In the genomic region with DNA sequence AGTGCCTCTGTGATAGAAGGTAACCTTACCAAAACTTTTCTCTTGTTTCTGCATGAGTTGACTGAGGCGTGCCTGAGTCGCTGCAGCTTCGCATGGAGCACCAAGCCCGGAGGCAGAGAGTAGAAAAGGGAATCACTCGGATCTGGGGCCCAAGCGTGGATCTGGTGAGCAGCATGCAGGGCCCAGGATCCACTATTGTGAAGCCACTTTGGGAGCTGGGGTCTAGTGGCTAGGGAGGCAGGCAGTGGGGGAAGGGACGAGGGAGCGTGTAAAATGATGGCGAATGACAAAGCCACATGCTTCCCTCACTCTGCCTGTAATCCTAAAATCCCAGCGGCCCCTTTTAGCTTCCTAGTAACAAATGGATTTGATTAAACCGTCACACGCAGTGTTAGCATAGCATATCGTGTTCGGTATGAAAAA, we compare ENCODE assay signal across 9 mouse cellular contexts.
DNase-seq lines count a peak whose midpoint lies in the region; ATAC-seq and TF ChIP-seq lines count a peak whose summit lies in the region.
"Had no signal": no experiment of that assay in that cellular context is flagged by ENCODE, and none has a peak within 500 bp of the region (broad histone marks: within the 10 kb centered on the region; RNA-seq: fewer than 3 reads in every experiment).

No protein-coding gene starts in this region.

- peak overlapping the region; percentile 69 for H3K4me2 ChIP-seq in intestine, postnatal 0 days (replicated peaks; ENCODE audit: low read depth)
- peak overlapping the region; percentile 82 for H3K4me2 ChIP-seq in neural tube, embryonic 15.5 days

- no peak for TF ChIP-seq CTCF in layer of hippocampus, adult 2 months (conservative IDR thresholded peaks at IDR 0.05)
- TF ChIP-seq CTCF in intestine, postnatal 0 days (IDR thresholded peaks at IDR 0.05; ENCODE audit: low read depth): no peak

- 0 out of 2 replicates have a peak, but pooled peaks cover 2% of the 10 kb centered on the region for H3K36me3 ChIP-seq in forebrain, embryonic 10.5 days (replicated peaks)
- H3K36me3 ChIP-seq in intestine, postnatal 0 days (ENCODE audit: control insufficient read depth, insufficient read depth): no peaks in the 10 kb centered on the region
- H3K36me3 ChIP-seq in neural tube, embryonic 15.5 days: no peaks in the 10 kb centered on the region

- ATAC-seq in intestine, postnatal 0 days: no peak
- ATAC-seq in neural tube, embryonic 15.5 days (ENCODE audit: low FRiP score): peak; percentile 45
- ATAC-seq: Patski had no signal

- H3K27ac ChIP-seq in layer of hippocampus, adult 2 months: peak overlapping the region; percentile 95
- peak overlapping the region; percentile 92 for H3K27ac ChIP-seq in forebrain, embryonic 10.5 days
- no peak overlapping the region for H3K27ac ChIP-seq in intestine, postnatal 0 days (ENCODE audit: low read depth, low read length)
- H3K27ac ChIP-seq in neural tube, embryonic 15.5 days (replicated peaks): peak overlapping the region; percentile 85

- peaks cover 16% of the 10 kb centered on the region for H3K27me3 ChIP-seq in forebrain, embryonic 10.5 days (ENCODE audit: poor library complexity, severe bottlenecking)
- peaks cover 8% of the 10 kb centered on the region; the same call in 1 of the 2 replicates for H3K27me3 ChIP-seq in intestine, postnatal 0 days (replicated peaks; ENCODE audit: control insufficient read depth, insufficient read depth, low read length)
- no peaks in the 10 kb centered on the region for H3K27me3 ChIP-seq in neural tube, embryonic 15.5 days (replicated peaks)

- DNase-seq in layer of hippocampus, adult 2 months (ENCODE audit: low spot score in 2 of 2): peak; percentile 34 to 48
- DNase-seq in layer of hippocampus, adult 18-20 months (ENCODE audit: low spot score in 2 of 2): no peak
- peak; percentile 61 for DNase-seq in forebrain, embryonic 10.5 days (ENCODE audit: extremely low spot score, low spot score)
- DNase-seq in gastrocnemius, postnatal 4 days (ENCODE audit: low spot score in 2 of 2): no peak
- no peak for DNase-seq in urinary bladder, postnatal 25 days (ENCODE audit: low spot score)
- no peak for DNase-seq in thymus, adult 18-20 months

- peak overlapping the region; percentile 75 for H3K4me3 ChIP-seq in layer of hippocampus, adult 2 months
- peak overlapping the region; percentile 60 for H3K4me3 ChIP-seq in forebrain, embryonic 10.5 days
- peak overlapping the region; percentile 46 for H3K4me3 ChIP-seq in intestine, postnatal 0 days (ENCODE audit: low read depth, low read length)
- peak overlapping the region; percentile 51 for H3K4me3 ChIP-seq in neural tube, embryonic 15.5 days (replicated peaks)

- H3K4me1 ChIP-seq in forebrain, embryonic 10.5 days: peaks cover 81% of the 10 kb centered on the region
- H3K4me1 ChIP-seq in intestine, postnatal 0 days (replicated peaks; ENCODE audit: control insufficient read depth, insufficient read depth, low read length): no peaks in the 10 kb centered on the region
- peaks cover 62% of the 10 kb centered on the region for H3K4me1 ChIP-seq in neural tube, embryonic 15.5 days

- no peak overlapping the region for H3K9ac ChIP-seq in intestine, postnatal 0 days (ENCODE audit: low read depth, low read length)
- peak overlapping the region; percentile 54 for H3K9ac ChIP-seq in neural tube, embryonic 15.5 days (replicated peaks)

- under 1% methylated on average over 14 of the region's 14 CpGs for WGBS in forebrain, embryonic 10.5 days
- WGBS in intestine, postnatal 0 days: 10% methylated on average over 14 of the region's 14 CpGs
- under 1% methylated on average over 14 of the region's 14 CpGs for WGBS in neural tube, embryonic 15.5 days

- H3K9me3 ChIP-seq in forebrain, embryonic 10.5 days: no peaks in the 10 kb centered on the region
- H3K9me3 ChIP-seq in intestine, postnatal 0 days (ENCODE audit: control insufficient read depth): no peaks in the 10 kb centered on the region
- no peaks in the 10 kb centered on the region for H3K9me3 ChIP-seq in neural tube, embryonic 15.5 days (replicated peaks)

Comparison
In these comparisons a context has a peak if more than half of its experiments do, and no peak if none do; other contexts are left out.
1. DNase-seq: peak in layer of hippocampus, adult 2 months (2 of 2) and forebrain, embryonic 10.5 days (single experiment); none in layer of hippocampus, adult 18-20 months (0 of 2), gastrocnemius, postnatal 4 days (0 of 2), urinary bladder, postnatal 25 days (single experiment) and thymus, adult 18-20 months (0 of 2).
2. Peak in every context shown above with its lines, with median percentiles within 50 percentile points of each other: H3K4me3 ChIP-seq.